Mouse (Mus musculus) layer of hippocampus, adult 9-11 months (tissue): Measurements from ENCODE around the gene Nsun5.
"Not testable (repeated sequence)": the region's sequence is repeated elsewhere in the genome, so short reads cannot be mapped to it uniquely, and the experiment has no call there.

Experiments
- DNase-seq: peaks from one replicate; pipeline ENCODE4 v3.0.0; 2022

Nsun5 gene

GRCm38 (mm10) chr5:135369787-135370654 is at the start of gene Nsun5:
TSS of gene Nsun5 (plus strand) at chr5:135369953.
- peak; percentile 89 for DNase-seq

GRCm38 (mm10) chr5:135322197-135322596 is 47.6 kb upstream of the Nsun5 start:
- DNase-seq, result no peak

GRCm38 (mm10) chr5:135326121-135326659 is 43.6 kb upstream of the Nsun5 start:
- DNase-seq, result no peak

GRCm38 (mm10) chr5:135329471-135329870 is 40.3 kb upstream of the Nsun5 start:
- DNase-seq, result no peak

- no peak for DNase-seq
Measured at GRCm38 (mm10) chr5:135330201-135330600, 39.6 kb upstream of the Nsun5 start.

- DNase-seq, result no peak
Measured at GRCm38 (mm10) chr5:135331161-135331560, 38.6 kb upstream of the Nsun5 start.

GRCm38 (mm10) chr5:135337575-135337974 is 32.2 kb upstream of the Nsun5 start:
- DNase-seq, result no peak

- DNase-seq, result no peak
Measured at GRCm38 (mm10) chr5:135345989-135346388, 23.8 kb upstream of the Nsun5 start.

GRCm38 (mm10) chr5:135346430-135346829 is 23.3 kb upstream of the Nsun5 start:
- DNase-seq, result no peak

- no peak for DNase-seq
Measured at GRCm38 (mm10) chr5:135347511-135348011, 22.2 kb upstream of the Nsun5 start.

GRCm38 (mm10) chr5:135349862-135350261 is 19.9 kb upstream of the Nsun5 start, which contains the start of gene Fkbp6:
TSS of gene Fkbp6 (minus strand) at chr5:135350044.
- no peak for DNase-seq

- no peak for DNase-seq
Measured at GRCm38 (mm10) chr5:135351606-135352005, 18.1 kb upstream of the Nsun5 start.

GRCm38 (mm10) chr5:135352995-135353394 is 16.8 kb upstream of the Nsun5 start, which contains the start of gene Trim50:
TSS of gene Trim50 (plus strand) at chr5:135353295.
- no peak for DNase-seq

- no peak for DNase-seq
Measured at GRCm38 (mm10) chr5:135353564-135353963, 16.2 kb upstream of the Nsun5 start.

- DNase-seq, result no peak
Measured at GRCm38 (mm10) chr5:135356090-135356489, 13.7 kb upstream of the Nsun5 start.

- DNase-seq, result no peak
Measured at GRCm38 (mm10) chr5:135357556-135357955, 12.2 kb upstream of the Nsun5 start.

GRCm38 (mm10) chr5:135359772-135360171 is 10.0 kb upstream of the Nsun5 start:
- DNase-seq, result no peak

- no peak for DNase-seq
Measured at GRCm38 (mm10) chr5:135362572-135362971, 7.2 kb upstream of the Nsun5 start.

- no peak for DNase-seq
Measured at GRCm38 (mm10) chr5:135363540-135363939, 6.2 kb upstream of the Nsun5 start.

- no peak for DNase-seq
Measured at GRCm38 (mm10) chr5:135367841-135368240, 1.9 kb upstream of the Nsun5 start.

GRCm38 (mm10) chr5:135368312-135368711 is 1.4 kb upstream of the Nsun5 start:
- DNase-seq, result no peak

GRCm38 (mm10) chr5:135369196-135369595 is 557 bp upstream of the Nsun5 start:
- not testable (repeated sequence) for DNase-seq

GRCm38 (mm10) chr5:135371195-135371594 is 1.4 kb downstream of the Nsun5 start:
- no peak for DNase-seq

- no peak for DNase-seq
Measured at GRCm38 (mm10) chr5:135373601-135374000, 3.8 kb downstream of the Nsun5 start.
